Mouse (Mus musculus) embryonic facial prominence, embryonic 15.5 days (tissue): ENCODE data around the gene Gm20388. TPM values are rescaled to one million over a fixed set of nuclear protein-coding genes. Genes with fewer than 3 reads are reported as not detected.

Experiments
- ATAC-seq: fragments of 200-750 bp; cut with Nextera tagmentation; 2 replicates; pipeline ENCODE4 v1.8.0; 2017; ENCODE audit warnings: low read depth, moderate TSS enrichment; ENCODE audit not compliant: insufficient number of reproducible peaks, low FRiP score, low TSS enrichment
- H3K27ac ChIP-seq: fragments of 300-500 bp; sonication (generic); replicated peaks from 2 replicates; pipeline ENCODE4 v1.5.1; 2015; ENCODE audit warnings: mild to moderate bottlenecking, inconsistent platforms
- H3K27me3 ChIP-seq: fragments of 300-500 bp; sonication (generic); 2 replicates; pipeline ENCODE4 v1.6.1; 2015; ENCODE audit warnings: inconsistent platforms
- H3K36me3 ChIP-seq: fragments of 300-500 bp; sonication (generic); 2 replicates; pipeline ENCODE4 v1.6.1; 2015; ENCODE audit warnings: mild to moderate bottlenecking, inconsistent platforms
- H3K4me1 ChIP-seq: fragments of 300-500 bp; sonication (generic); 2 replicates; pipeline ENCODE4 v1.6.1; 2015; ENCODE audit warnings: inconsistent platforms
- H3K4me2 ChIP-seq: fragments of 300-500 bp; sonication (generic); replicated peaks from 2 replicates; pipeline ENCODE4 v1.6.1; 2015; ENCODE audit warnings: mild to moderate bottlenecking, inconsistent platforms
- H3K4me3 ChIP-seq: fragments of 300-500 bp; sonication (generic); replicated peaks from 2 replicates; pipeline ENCODE4 v1.5.1; 2015; ENCODE audit warnings: mild to moderate bottlenecking, inconsistent platforms
- H3K9ac ChIP-seq: fragments of 300-500 bp; sonication (generic); 2 replicates; pipeline ENCODE4 v1.6.1; 2015; ENCODE audit warnings: inconsistent platforms
- H3K9me3 ChIP-seq: fragments of 300-500 bp; sonication (generic); replicated peaks from 2 replicates; pipeline ENCODE4 v1.6.1; 2016; ENCODE audit warnings: inconsistent platforms
- WGBS: fragments of 180-500 bp; shearing (Covaris S2); methylation state at CpG from one replicate; pipeline ENCODE4 v1.1.7; 2015; 5-methylcytosine and 5-hydroxymethylcytosine counted together
- polyA plus RNA-seq: library from polyadenylated mRNA; unstranded; fragments of >200 nt; fragmentation: Nextera tagmentation; extraction: Ambion mirVana; gene quantifications from 2 replicates; pipeline ENCODE4 v1.2.1, GENCODE M21; 2015

Gene Gm20388
- polyA plus RNA-seq, 1 experiment from 2014 or later = 8.0 TPM

GRCm38 (mm10) chr8:120860423-120861126, 949.9 kb downstream of the Gm20388 start:
- no peaks in the 10 kb centered on the region for H3K36me3 ChIP-seq
- H3K4me2 ChIP-seq = no peak overlapping the region
- peak overlapping the region; percentile 44 for H3K27ac ChIP-seq
- peaks cover 22% of the 10 kb centered on the region for H3K4me1 ChIP-seq
- H3K9ac ChIP-seq = no peak overlapping the region
- no peaks in the 10 kb centered on the region for H3K9me3 ChIP-seq
- WGBS = 38% methylated on average over 24 of the region's 24 CpGs
- H3K27me3 ChIP-seq = 0 out of 2 replicates have a peak, but pooled peaks cover 4% of the 10 kb centered on the region
- no peak overlapping the region for H3K4me3 ChIP-seq
- ATAC-seq = 0 out of 2 replicates have a peak, but pooled peaks have one; percentile 12

DNA sequence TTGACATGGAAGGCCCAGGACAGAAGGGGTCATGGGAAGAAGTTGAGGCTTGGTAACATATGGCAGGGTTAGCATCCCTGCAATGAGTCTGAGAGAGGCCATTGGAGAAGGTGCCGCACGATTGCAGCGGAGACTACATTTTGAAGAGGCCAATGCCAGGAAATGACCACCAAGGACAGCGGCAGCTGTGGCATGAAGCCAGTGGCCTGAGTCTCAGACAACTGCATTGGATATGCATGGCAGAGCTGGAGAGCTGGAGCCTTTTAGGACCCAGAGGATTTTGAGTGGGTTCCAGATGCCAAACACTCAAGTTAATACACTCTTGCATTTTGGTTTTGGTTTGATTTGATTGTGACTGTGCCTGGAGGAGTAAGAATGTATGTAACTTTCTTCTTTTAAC, 953.0 kb downstream of the Gm20388 start:
- Histone ChIP-seq H3K27ac (no peak overlapping the region), H3K4me3 (no peak overlapping the region), H3K36me3 (no peaks in the 10 kb centered on the region), H3K9me3 (no peaks in the 10 kb centered on the region), H3K27me3 (0 out of 2 replicates have a peak, but pooled peaks cover under 1% of the 10 kb centered on the region), H3K4me1 (peaks cover 17% of the 10 kb centered on the region), H3K9ac (no peak overlapping the region), H3K4me2 (no peak overlapping the region)
- 81% methylated on average over 4 of the region's 4 CpGs for WGBS
- ATAC-seq = no peak

DNA sequence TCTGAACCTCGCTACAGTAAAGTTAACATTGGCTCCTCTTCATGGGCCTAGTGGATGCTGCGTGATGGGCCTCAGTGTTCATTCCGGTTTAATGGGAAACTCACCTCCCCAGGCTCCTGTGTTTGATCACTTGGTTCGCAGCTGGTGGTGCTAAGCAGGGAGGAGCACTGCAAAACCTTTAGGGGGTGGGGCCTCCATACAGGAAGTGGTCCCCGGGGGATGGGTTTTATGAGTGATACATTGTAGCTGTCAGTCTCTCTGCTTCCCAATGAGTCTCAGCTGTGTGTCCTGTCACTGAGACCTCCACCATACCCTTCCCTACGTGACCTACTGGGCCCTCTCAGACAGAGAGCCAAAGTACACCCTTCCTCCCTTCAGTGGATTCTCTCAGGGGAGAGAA, 956.7 kb downstream of the Gm20388 start:
- Histone ChIP-seq H3K9ac (no peak overlapping the region), H3K4me1 (peaks cover 3% of the 10 kb centered on the region; the same call in 1 of the 2 replicates), H3K27ac (no peak overlapping the region), H3K9me3 (no peaks in the 10 kb centered on the region), H3K36me3 (no peaks in the 10 kb centered on the region), H3K27me3 (peaks cover 5% of the 10 kb centered on the region; the same call in 1 of the 2 replicates), H3K4me3 (no peak overlapping the region), H3K4me2 (no peak overlapping the region)
- ATAC-seq = no peak
- WGBS = 65% methylated on average over 6 of the region's 6 CpGs

- Histone ChIP-seq H3K27ac (no peak overlapping the region), H3K4me2 (no peak overlapping the region), H3K36me3 (no peaks in the 10 kb centered on the region), H3K9ac (no peak overlapping the region), H3K4me3 (no peak overlapping the region), H3K4me1 (peaks cover 3% of the 10 kb centered on the region; the same call in 1 of the 2 replicates), H3K9me3 (no peaks in the 10 kb centered on the region), H3K27me3 (peaks cover 24% of the 10 kb centered on the region; the same call in 1 of the 2 replicates)
- ATAC-seq = no peak
- 72% methylated on average over 6 of the region's 6 CpGs for WGBS
These were observed 962.0 kb downstream of the Gm20388 start for GRCm38 (mm10) chr8:120872661-120873060.

DNA sequence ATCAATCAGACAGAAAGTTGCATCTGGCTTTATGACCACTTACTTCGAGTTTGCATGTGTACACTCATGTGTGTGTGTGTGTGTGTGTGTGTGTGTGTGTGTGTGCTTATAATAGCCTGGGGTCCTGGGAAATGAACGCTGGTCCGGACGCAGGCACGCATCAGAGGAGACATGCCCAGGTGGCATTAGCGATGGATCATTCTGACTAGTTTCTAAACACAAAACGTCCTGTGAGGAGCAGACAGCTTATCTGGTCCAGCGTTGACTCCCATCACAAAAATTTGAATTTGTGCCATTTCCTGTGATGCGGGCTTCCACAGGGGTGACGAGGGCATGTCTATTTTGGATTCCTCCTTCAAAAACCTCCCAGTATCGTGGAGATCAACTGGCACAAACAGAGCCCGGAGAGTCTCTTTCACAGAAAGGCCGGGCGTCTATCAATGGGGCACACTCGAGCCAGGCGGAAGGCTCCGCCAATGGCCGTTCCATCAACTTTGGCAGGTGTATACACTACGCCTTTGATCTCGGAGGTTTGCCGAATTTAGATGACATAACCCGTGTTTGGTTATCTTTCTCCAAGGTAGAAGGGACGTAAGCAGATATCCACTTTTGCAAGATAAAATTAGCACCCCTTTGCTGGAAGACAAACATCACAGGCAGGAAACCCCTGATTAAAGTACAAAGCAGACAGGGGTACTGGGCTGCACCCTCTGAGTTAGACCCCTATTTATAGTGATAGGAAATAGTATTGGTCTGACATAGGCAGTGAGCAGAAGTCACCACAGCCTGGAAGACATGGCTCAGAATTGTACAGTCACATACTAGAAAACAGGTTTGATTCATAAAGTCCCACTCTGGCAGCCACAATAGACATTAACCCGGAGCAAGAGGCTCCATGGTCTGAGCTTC, 965.6 kb downstream of the Gm20388 start:
- 78% methylated on average over 24 of the region's 24 CpGs for WGBS
- no peak for ATAC-seq
- H3K27me3 ChIP-seq = peaks cover 47% of the 10 kb centered on the region
- no peak overlapping the region for H3K4me2 ChIP-seq
- no peaks in the 10 kb centered on the region for H3K36me3 ChIP-seq
- no peaks in the 10 kb centered on the region for H3K9me3 ChIP-seq
- H3K9ac ChIP-seq = no peak overlapping the region
- H3K4me3 ChIP-seq = no peak overlapping the region
- H3K27ac ChIP-seq = no peak overlapping the region
- H3K4me1 ChIP-seq = no peaks in the 10 kb centered on the region

GRCm38 (mm10) chr8:120877005-120877404, 966.4 kb downstream of the Gm20388 start:
- H3K36me3 ChIP-seq = no peaks in the 10 kb centered on the region
- no peak for ATAC-seq
- H3K27ac ChIP-seq = no peak overlapping the region
- no peak overlapping the region for H3K4me3 ChIP-seq
- peaks cover 55% of the 10 kb centered on the region for H3K27me3 ChIP-seq
- no peak overlapping the region for H3K9ac ChIP-seq
- H3K4me1 ChIP-seq = no peaks in the 10 kb centered on the region
- no peaks in the 10 kb centered on the region for H3K9me3 ChIP-seq
- WGBS = 77% methylated on average over 7 of the region's 7 CpGs
- no peak overlapping the region for H3K4me2 ChIP-seq

GRCm38 (mm10) chr8:120879928-120880327, 969.3 kb downstream of the Gm20388 start:
- H3K36me3 ChIP-seq = no peaks in the 10 kb centered on the region
- no peak overlapping the region for H3K4me2 ChIP-seq
- H3K27ac ChIP-seq = no peak overlapping the region
- H3K9me3 ChIP-seq = no peaks in the 10 kb centered on the region
- H3K9ac ChIP-seq = no peak overlapping the region
- H3K4me3 ChIP-seq = no peak overlapping the region
- peaks cover 72% of the 10 kb centered on the region for H3K27me3 ChIP-seq
- H3K4me1 ChIP-seq = 0 out of 2 replicates have a peak, but pooled peaks cover 6% of the 10 kb centered on the region
- no peak for ATAC-seq
- WGBS = 56% methylated on average over 6 of the region's 6 CpGs

DNA sequence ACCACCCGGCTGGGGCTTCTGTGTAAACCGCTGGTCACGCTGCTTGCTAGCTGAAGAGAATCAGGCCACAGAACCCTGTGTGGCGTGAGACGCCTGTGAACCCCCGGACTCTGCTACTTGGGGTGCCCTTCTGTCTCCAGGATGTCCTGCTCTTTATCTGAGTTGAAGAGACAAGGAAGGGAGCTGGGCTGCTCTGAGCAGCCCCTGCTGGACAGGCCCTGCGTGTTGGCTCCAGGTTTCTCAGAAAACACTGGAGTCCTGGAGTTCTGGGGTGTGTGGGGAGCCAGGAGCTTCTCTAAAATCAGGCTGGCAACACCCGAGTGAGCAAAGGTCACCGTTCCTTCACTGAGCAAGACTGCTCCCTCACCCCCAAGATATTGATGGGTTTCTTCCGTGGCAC, 971.0 kb downstream of the Gm20388 start:
- Histone ChIP-seq H3K27me3 (peaks cover 81% of the 10 kb centered on the region), H3K4me3 (no peak overlapping the region), H3K9ac (no peak overlapping the region)

GRCm38 (mm10) chr8:120882657-120883056, 972.0 kb downstream of the Gm20388 start:
- Histone ChIP-seq H3K27ac (no peak overlapping the region), H3K4me3 (no peak overlapping the region), H3K4me2 (no peak overlapping the region), H3K27me3 (peaks cover 85% of the 10 kb centered on the region), H3K9ac (no peak overlapping the region), H3K9me3 (no peaks in the 10 kb centered on the region), H3K36me3 (no peaks in the 10 kb centered on the region), H3K4me1 (0 out of 2 replicates have a peak, but pooled peaks cover 6% of the 10 kb centered on the region)
- 19% methylated on average over 13 of the region's 13 CpGs for WGBS
- ATAC-seq = no peak

More for the DNA sequence above, 971.0 kb downstream of the Gm20388 start:
- Histone ChIP-seq H3K36me3 (no peaks in the 10 kb centered on the region), H3K9me3 (no peaks in the 10 kb centered on the region), H3K4me2 (no peak overlapping the region), H3K27ac (no peak overlapping the region), H3K4me1 (0 out of 2 replicates have a peak, but pooled peaks cover 6% of the 10 kb centered on the region)
- 69% methylated on average over 10 of the region's 10 CpGs for WGBS
- ATAC-seq = no peak

DNA sequence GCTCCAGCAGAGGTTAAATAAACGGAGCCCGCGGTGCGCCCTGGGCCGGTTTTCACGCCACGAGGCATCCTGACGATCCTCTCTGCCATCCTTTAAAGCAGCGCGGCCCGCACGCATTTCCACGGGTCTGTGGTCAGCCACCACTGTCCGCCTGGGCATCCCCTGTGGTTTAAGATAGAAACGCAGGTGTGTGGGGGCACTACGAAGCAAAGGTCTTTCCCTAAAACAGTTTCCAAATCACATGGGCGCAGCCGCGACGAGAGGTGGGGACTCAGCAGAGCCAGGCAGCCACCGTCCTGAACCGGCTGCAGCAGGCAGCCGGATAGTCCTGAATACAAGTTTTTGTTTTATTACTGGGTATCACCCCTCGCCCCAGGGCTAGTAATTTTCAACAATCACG, 972.7 kb downstream of the Gm20388 start:
- no peaks in the 10 kb centered on the region for H3K9me3 ChIP-seq
- peak overlapping the region; percentile 21 for H3K4me2 ChIP-seq
- H3K27me3 ChIP-seq = peaks cover 87% of the 10 kb centered on the region
- H3K27ac ChIP-seq = no peak overlapping the region
- H3K4me3 ChIP-seq = no peak overlapping the region
- H3K36me3 ChIP-seq = no peaks in the 10 kb centered on the region
- 6% methylated on average over 25 of the region's 25 CpGs for WGBS
- ATAC-seq = no peak
- no peak overlapping the region for H3K9ac ChIP-seq
- 0 out of 2 replicates have a peak, but pooled peaks cover 6% of the 10 kb centered on the region for H3K4me1 ChIP-seq

GRCm38 (mm10) chr8:120883853-120884252, 973.2 kb downstream of the Gm20388 start:
- H3K9me3 ChIP-seq = no peaks in the 10 kb centered on the region
- no peaks in the 10 kb centered on the region for H3K36me3 ChIP-seq
- no peak overlapping the region for H3K4me3 ChIP-seq
- H3K4me2 ChIP-seq = no peak overlapping the region
- ATAC-seq = no peak
- H3K27ac ChIP-seq = no peak overlapping the region
- H3K27me3 ChIP-seq = peaks cover 89% of the 10 kb centered on the region
- 4% methylated on average over 15 of the region's 15 CpGs for WGBS
- no peak overlapping the region for H3K9ac ChIP-seq
- 0 out of 2 replicates have a peak, but pooled peaks cover 6% of the 10 kb centered on the region for H3K4me1 ChIP-seq
